Mouse (Mus musculus): ENCODE data around the gene Shcbp1l.
A peak's percentile ranks its signal among the peaks of the same experiment; 100 is the strongest.

The Shcbp1l gene

DNA sequence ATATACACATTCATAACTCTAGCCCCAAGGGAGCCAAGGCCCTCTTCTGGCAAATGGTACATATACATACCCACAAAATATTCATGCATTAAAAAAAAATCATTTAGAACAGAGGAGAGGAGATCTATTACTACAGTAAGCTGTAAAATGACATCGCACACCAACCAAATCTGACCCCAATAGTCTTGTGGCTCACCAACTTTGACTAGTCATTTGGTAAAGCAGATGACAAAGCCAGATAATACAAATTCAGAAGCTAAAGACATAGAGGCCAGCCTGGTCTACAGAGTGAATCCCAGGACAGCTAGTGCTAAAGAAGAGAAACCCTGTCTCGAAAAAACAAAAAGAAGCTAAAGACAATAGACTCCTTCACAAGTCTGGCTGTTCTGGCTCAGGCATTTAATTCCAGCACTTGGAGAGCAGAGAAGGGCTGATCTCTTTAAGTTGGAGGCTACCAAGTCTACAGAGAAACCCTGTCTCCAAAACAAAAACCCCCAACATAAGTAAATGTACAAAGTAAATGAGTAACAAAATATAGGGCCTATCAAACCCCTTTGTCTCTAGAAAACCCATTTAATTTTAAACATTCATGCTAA is 60.3 kb downstream of the Shcbp1l start:
- DNase-seq (ENCODE audit: extremely low read depth, insufficient read length, low spot score), result no peak

DNA sequence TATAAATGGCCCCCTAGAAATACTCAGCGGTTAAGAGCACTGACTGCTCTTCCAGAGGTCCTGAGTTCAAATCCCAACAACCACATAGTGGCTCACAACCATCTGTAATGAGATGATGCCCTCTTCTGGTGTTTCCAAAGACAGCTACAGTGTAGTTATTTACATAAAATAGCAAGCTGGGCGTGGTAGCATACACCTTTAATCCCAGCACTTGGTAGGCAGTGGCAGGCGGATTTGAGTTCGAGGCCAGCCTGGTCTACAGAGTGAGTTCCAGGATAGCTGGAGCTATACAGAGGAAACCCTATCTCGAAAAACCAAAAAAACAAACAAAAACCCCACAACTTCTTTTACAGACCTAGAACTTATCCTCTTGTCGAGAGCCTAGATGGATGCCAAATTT is 61.2 kb downstream of the Shcbp1l start:
- peak; percentile 15 for DNase-seq (ENCODE audit: extremely low read depth, insufficient read length, low spot score)

DNA sequence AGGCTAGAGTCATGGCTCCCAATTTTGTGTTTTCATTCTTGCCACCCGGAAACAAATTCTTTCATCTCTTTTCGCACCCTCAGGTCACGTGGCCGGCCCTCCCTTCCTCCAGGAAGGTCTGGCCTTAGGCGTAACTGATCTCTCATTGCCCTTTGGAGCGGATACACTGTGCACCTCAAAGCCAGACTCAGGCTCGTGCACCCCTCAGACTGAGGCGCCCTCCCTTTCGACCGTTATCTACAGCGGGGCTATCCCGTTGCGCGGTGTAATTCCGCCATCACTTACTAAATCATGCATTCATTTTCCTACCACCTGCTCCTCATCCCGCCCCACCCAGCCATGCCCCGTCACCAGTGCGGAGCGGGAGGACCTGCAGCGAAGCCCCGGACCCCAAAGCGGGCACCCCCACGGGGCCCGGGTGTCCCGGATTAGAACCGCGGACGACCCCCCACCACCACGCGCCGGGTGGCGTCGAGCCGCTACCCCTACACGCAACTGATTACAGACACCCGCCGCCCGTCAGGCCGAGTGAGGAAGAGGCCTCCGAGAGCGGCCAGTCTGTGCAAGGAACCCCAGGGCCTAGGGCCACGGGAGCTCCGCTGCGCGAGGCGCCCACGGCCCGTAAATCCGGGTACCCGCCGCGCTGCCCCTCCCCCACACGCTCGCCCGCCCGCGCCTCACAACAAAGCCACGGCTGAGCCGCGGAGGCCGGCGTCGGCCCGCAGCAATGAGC is 62.0 kb downstream of the Shcbp1l start:
- DNase-seq (ENCODE audit: extremely low read depth, insufficient read length, low spot score), result peak; percentile 70

DNA sequence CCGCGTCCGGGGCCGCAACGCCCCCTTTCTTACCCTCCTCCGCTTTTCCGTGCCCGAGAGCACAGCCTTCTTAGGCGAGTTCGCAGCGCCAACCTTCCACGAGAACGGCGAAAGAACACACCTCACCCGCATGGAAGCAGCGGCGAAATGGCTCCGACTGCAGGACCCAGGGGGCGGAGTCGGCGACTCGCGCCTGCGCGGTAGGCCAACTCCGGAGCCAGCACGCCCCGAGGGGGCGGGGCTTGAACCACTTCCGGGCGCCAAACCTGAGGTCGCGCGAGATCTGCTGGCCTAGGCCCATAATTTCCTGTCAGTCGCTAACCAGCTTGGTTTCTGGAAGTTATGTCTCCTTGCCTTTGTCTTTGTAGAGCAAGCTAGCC is 62.5 kb downstream of the Shcbp1l start, which contains the start of gene Dhx9:
Dhx9 (minus strand) TSS at position 161 of the 380 bp plus-strand sequence.
- DNase-seq (ENCODE audit: extremely low read depth, insufficient read length, low spot score), result peak; percentile 99

DNA sequence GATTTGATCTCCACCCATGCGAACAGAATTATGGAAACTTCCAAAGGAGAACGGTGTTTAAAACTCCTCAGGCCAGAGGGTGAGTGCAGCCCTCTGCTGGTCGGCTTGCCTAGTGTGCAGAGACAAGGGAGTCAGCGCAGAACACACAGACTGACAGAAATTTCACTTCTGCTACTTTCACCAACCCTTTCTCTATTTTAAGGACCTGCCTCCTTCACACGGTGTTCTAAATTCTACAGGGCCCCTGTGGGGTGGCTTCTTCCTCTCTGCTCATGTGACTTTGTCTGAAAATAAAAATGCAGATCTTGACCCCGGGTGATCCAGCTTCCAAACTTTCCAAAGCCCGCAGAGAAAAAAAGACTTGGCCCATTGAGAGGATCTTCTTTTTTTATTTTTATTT is 64.2 kb downstream of the Shcbp1l start:
- no peak for DNase-seq (ENCODE audit: extremely low read depth, insufficient read length, low spot score)

DNA sequence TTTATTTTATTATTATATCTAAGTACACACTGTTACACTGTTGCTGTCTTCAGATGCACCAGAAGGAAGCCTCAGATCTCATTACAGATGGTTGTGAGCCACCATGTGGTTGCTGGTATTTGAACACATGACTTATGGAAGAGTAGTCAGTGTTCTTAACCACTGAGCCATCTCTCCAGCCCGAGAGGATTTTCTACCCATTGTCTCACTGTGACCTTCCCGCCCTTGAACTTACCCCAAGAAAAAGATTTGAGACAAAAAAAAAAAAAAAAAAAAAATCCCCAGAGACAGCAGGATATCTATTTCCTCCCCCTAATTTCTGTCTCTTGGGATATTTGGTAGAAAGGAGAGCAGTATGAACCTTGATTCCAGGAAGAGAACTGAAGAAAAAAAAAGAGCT is 64.6 kb downstream of the Shcbp1l start:
- no peak for DNase-seq (ENCODE audit: extremely low read depth, insufficient read length, low spot score)

DNA sequence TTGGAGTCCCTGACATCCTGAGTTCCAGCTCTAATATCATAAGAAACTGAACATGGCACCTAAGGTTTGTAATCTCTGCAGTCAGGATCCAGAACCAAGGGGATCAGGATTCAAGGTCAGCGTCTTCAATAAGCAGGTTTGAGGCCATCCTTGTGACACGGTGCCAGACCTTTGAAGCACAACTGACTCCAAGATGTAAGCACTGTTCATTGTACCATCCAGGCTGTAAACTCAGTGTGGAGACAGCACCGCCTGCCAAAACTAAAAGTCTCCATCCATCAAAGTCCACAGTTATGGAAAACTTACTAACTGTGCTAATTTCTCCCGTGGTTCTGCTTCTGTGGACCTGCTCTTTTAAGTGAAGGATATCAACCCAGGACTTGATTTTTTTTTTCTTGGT is 65.0 kb downstream of the Shcbp1l start:
- DNase-seq (ENCODE audit: extremely low read depth, insufficient read length, low spot score), result no peak

DNA sequence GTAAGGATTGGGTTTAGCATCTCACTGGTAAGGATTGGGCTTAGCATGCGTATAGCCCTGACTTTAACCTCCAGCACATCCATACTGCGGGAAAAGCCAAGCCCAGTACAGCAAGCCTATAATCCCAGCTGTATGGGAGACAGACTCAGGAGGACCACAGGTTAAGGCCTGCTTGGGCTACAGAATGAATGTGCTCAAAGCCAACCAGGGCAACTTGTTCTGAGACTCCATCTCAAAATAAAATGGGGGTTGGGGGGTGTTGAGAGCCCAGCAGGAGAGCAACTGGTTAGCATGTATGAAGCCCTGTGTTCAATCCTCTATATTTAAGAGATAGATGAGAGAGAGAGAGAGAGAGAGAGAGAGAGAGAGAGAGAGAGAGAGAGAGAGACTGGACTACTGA is 66.4 kb downstream of the Shcbp1l start:
- no peak for DNase-seq (ENCODE audit: extremely low read depth, insufficient read length, low spot score)

DNA sequence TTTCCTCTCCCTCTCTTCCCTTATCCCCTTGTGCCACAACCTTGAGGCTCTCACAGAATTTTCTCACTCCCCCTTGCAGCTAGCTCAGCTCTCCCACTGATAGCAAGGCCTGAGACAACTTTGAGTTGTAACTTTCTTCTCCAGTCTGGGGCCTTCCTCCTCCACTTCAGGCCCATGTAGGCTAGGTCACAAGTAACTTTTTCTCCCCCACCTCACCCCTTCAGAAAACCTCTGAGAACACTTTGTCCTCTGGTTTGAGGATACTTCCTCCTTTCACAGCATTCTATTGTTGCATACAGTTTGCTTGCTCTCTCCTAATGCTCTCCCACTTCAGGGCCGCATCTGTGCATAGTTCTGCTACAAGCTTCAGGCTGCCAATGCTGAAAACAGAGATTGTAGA is 66.9 kb downstream of the Shcbp1l start:
- DNase-seq (ENCODE audit: extremely low read depth, insufficient read length, low spot score), result no peak

DNA sequence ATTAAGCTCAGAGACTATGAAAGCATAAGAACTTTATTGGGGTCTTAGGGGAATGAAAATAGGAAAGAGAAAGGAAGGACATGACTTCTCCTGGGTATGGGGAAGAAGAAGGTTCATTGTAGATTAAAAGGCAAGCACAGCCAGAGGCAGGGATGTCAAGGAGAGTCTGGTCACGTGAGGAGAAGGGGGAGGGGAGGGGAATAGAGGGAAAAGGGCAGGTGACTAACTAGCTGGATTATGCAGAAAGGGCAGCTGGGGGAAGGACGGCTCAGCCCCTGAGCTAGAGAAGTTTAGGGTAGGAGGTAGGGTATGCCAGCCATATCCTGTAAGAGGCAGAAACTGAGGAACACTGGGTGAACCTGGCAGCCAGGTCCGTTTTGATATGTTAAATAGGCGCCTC is 68.4 kb downstream of the Shcbp1l start:
- no peak for DNase-seq (ENCODE audit: extremely low read depth, insufficient read length, low spot score)

DNA sequence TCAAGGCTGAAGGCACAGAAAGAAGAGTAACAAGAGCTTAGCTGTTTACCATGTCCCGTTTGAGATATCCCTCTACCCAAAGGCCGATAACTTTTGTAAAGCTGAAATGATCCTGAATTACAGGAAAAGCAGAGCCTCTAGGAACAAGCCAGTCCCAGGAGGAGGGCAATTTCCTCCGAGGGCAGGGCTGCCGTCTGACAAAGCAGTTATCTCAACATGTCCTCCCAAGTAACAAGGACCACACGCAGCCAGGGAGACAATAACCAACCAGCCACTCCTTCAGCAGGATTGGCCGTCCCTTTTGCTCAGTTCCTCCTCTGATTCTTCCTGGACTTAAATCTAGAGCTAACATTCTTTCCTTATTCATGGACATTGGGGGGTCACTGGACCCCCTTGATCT is 69.0 kb downstream of the Shcbp1l start:
- DNase-seq (ENCODE audit: extremely low read depth, insufficient read length, low spot score), result no peak

DNA sequence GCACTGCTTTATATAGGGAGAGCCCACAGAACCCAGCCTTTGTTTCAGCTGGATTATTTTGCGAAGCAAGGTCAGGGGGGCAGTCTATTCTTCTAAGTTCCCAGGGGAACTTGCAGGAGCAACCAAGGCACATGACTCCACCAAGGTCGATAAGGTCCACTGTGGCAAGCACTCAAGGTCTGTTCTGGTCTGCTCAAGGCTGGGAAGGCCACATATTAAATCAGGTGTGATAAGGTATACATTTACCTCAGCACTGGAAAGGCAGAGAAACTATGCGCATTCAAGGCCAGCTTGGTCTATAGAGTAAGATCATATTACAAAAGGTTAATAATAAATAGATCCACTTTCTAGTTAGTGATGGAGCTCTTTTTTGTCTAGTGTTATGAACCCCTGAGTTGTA is 71.1 kb downstream of the Shcbp1l start:
- no peak for DNase-seq (ENCODE audit: extremely low read depth, insufficient read length, low spot score)

DNA sequence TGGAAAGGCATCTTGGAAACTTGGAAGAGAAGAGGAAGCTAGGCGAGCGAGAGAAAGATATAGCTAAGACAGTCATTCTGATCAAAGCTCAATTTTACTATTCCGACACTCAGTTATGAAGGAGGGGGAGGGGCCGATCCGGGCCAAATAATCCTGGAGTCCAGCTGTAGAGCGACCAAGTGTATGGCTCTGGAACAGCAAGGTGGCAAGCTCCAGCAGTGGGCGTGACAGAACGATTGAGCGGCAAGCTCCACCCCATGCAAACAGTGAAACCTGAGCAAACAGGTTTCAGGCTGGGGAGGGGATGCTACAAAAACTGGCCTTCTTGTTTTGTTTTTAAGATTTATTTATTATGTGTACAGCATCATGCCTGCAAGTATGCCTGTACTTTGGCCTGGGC is 75.1 kb downstream of the Shcbp1l start:
- DNase-seq (ENCODE audit: extremely low read depth, insufficient read length, low spot score), result no peak

DNA sequence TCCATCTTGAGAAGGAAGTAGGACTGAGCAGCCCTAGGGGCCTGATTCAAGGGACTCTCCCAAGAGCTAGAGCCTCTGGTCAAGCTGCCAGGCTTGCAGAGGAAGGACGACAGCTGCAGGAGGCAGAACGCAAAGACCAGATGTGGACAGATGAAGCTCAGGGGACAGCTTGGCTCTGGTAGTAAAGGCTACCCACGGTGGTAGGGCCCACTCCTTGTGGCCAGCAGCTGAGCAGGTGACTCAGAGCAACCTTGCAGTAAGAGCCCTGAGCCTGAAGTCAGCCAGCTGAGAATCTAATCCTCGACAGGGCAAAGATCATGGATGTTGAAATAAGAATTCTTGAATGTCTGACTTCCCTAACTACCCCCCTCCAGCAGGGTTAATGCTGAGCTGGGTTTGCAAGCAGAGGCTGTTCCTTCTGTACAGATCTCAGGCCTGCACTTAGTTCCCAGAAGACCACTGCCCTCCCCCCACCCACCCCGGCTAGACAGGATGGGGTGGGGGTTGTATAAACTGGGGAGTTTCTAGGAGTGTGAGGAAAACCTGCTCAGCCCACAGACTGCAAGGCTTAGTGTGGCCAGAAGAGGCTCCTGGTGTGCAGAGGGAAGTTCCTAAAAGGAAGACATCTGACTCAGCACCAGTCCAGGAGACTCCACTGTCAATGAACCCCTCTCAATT is 76.8 kb downstream of the Shcbp1l start:
- peak; percentile 19 for DNase-seq (ENCODE audit: extremely low read depth, insufficient read length, low spot score)
